In the genomic region with DNA sequence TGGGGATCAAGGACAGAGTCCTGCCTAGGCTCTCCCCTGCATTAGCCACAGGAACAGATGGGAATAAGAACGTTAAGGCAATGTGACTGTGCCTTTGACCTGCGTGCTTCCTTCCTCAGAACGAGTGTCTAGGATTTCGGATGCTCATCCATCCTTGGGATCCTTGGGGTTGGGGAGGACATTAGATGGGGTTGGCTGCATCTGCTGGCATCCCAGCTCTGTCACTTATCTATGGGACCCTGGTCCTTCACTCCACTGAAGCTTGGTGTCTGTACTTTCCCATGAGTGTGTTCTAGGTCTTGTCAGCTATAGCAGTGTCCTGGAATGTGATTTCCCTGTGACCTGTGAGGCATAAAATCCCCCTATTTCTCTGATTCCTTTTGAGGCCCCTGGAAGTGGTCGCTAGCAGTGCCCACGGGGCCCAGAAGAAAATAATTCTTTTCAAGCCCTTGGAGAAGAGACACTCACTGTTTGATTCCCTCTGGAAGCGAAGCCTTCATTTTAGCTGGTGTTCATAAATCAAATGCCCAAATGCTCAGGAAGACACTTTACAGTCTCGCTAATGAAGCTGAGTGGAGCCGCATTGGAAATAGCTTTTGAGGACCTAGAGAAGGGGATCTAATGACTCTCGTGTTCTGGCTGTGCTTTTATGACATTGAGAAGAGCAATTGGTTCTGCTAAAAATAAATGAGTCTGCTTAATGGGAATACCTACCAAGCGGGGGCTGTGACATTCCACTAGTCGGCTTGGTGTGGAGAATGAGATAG, we compare ENCODE assay signal across 15 mouse cellular contexts. TPM values are rescaled to one million over a fixed set of nuclear protein-coding genes. Genes with fewer than 3 reads are reported as not detected.
DNase-seq lines count a peak whose midpoint lies in the region; ATAC-seq lines count a peak whose summit lies in the region.
"Had no signal": no experiment of that assay in that cellular context is flagged by ENCODE, and none has a peak within 500 bp of the region (broad histone marks: within the 10 kb centered on the region; RNA-seq: fewer than 3 reads in every experiment).

No protein-coding gene starts in this region.

- 0 out of 2 replicates have a peak, but pooled peaks cover 2% of the 10 kb centered on the region for H3K27me3 ChIP-seq in heart, embryonic 12.5 days (replicated peaks)
- no peaks in the 10 kb centered on the region for H3K27me3 ChIP-seq in hindbrain, embryonic 14.5 days (ENCODE audit: control insufficient read depth, insufficient read depth, low read length)
- no peaks in the 10 kb centered on the region for H3K27me3 ChIP-seq in neural tube, embryonic 13.5 days
- H3K27me3 ChIP-seq in embryonic facial prominence, embryonic 10.5 days (replicated peaks; ENCODE audit: low read depth, poor library complexity, severe bottlenecking), result 0 out of 2 replicates have a peak, but pooled peaks cover 5% of the 10 kb centered on the region
- H3K27me3 ChIP-seq: embryonic facial prominence, embryonic 15.5 days; liver, embryonic 15.5 days had no signal

- intact Hi-C loops in heart, postnatal 36 days (cut with DNase I), result no loop called here

- H3K9me3 ChIP-seq in heart, embryonic 12.5 days (replicated peaks), result no peaks in the 10 kb centered on the region
- no peaks in the 10 kb centered on the region for H3K9me3 ChIP-seq in hindbrain, embryonic 14.5 days (ENCODE audit: control insufficient read depth, low read length)
- H3K9me3 ChIP-seq in neural tube, embryonic 13.5 days, result no peaks in the 10 kb centered on the region
- no peaks in the 10 kb centered on the region for H3K9me3 ChIP-seq in embryonic facial prominence, embryonic 10.5 days
- H3K9me3 ChIP-seq: embryonic facial prominence, embryonic 15.5 days; liver, embryonic 15.5 days had no signal

- ATAC-seq in heart, embryonic 12.5 days (ENCODE audit: insufficient number of reproducible peaks, low FRiP score), result no peak
- ATAC-seq in hindbrain, embryonic 14.5 days (ENCODE audit: low FRiP score), result no peak; the same call in 1 of the 2 replicates
- peak; percentile 48; the same call in 1 of the 2 replicates for ATAC-seq in neural tube, embryonic 13.5 days (ENCODE audit: low read depth)
- no peak for ATAC-seq in megakaryocyte, adult 5-6 weeks (ENCODE audit: poor library complexity, severe bottlenecking)

- H3K36me3 ChIP-seq in heart, embryonic 12.5 days, result no peaks in the 10 kb centered on the region
- no peaks in the 10 kb centered on the region for H3K36me3 ChIP-seq in hindbrain, embryonic 14.5 days (replicated peaks; ENCODE audit: control insufficient read depth, insufficient read depth)
- H3K36me3 ChIP-seq in neural tube, embryonic 13.5 days, result no peaks in the 10 kb centered on the region
- H3K36me3 ChIP-seq in embryonic facial prominence, embryonic 10.5 days (replicated peaks), result no peaks in the 10 kb centered on the region
- H3K36me3 ChIP-seq: embryonic facial prominence, embryonic 15.5 days; liver, embryonic 15.5 days had no signal

- DNase-seq in heart, postnatal 36 days, result no peak
- peak; percentile 6 for DNase-seq in kidney, postnatal 14 days
- no peak for DNase-seq in kidney, postnatal 10 days
- no peak for DNase-seq in hindbrain, embryonic 14.5 days (ENCODE audit: low spot score)
- no peak for DNase-seq in embryonic facial prominence, embryonic 10.5 days (ENCODE audit: low spot score)
- DNase-seq: heart, postnatal 4 days; right cerebral cortex, postnatal 25 days; thymus, postnatal 36 days had no signal

- WGBS in heart, embryonic 12.5 days, result 60% methylated on average over 12 of the region's 12 CpGs
- 52% methylated on average over 12 of the region's 12 CpGs for WGBS in hindbrain, embryonic 14.5 days
- WGBS in neural tube, embryonic 13.5 days, result 29% methylated on average over 12 of the region's 12 CpGs
- WGBS in embryonic facial prominence, embryonic 10.5 days, result 78% methylated on average over 12 of the region's 12 CpGs

- peak overlapping the region; percentile 64 for H3K27ac ChIP-seq in heart, embryonic 12.5 days (ENCODE audit: poor library complexity, severe bottlenecking)
- H3K27ac ChIP-seq in hindbrain, embryonic 14.5 days, result peak overlapping the region; percentile 60
- peak overlapping the region; percentile 83 for H3K27ac ChIP-seq in neural tube, embryonic 13.5 days (replicated peaks)
- no peak overlapping the region for H3K27ac ChIP-seq in embryonic facial prominence, embryonic 10.5 days (replicated peaks)
- H3K27ac ChIP-seq: embryonic facial prominence, embryonic 15.5 days; liver, embryonic 15.5 days had no signal

- no peak overlapping the region for H3K4me3 ChIP-seq in heart, embryonic 12.5 days
- no peak overlapping the region for H3K4me3 ChIP-seq in hindbrain, embryonic 14.5 days (replicated peaks; ENCODE audit: low read length)
- H3K4me3 ChIP-seq in neural tube, embryonic 13.5 days, result no peak overlapping the region
- H3K4me3 ChIP-seq in embryonic facial prominence, embryonic 10.5 days, result no peak overlapping the region
- H3K4me3 ChIP-seq: embryonic facial prominence, embryonic 15.5 days; liver, embryonic 15.5 days had no signal

- peaks cover 15% of the 10 kb centered on the region for H3K4me1 ChIP-seq in heart, embryonic 12.5 days (replicated peaks)
- peaks cover 15% of the 10 kb centered on the region for H3K4me1 ChIP-seq in hindbrain, embryonic 14.5 days (replicated peaks; ENCODE audit: control insufficient read depth, insufficient read depth, low read length)
- peaks cover 20% of the 10 kb centered on the region for H3K4me1 ChIP-seq in neural tube, embryonic 13.5 days (replicated peaks)
- H3K4me1 ChIP-seq in embryonic facial prominence, embryonic 10.5 days, result no peaks in the 10 kb centered on the region
- H3K4me1 ChIP-seq: liver, embryonic 15.5 days had no signal

- peak overlapping the region; percentile 6; the same call in 1 of the 2 replicates for H3K4me2 ChIP-seq in heart, embryonic 12.5 days
- H3K4me2 ChIP-seq in hindbrain, embryonic 14.5 days (replicated peaks), result no peak overlapping the region
- H3K4me2 ChIP-seq in neural tube, embryonic 13.5 days, result no peak overlapping the region
- H3K4me2 ChIP-seq: embryonic facial prominence, embryonic 15.5 days; liver, embryonic 15.5 days had no signal

- H3K9ac ChIP-seq in heart, embryonic 12.5 days, result no peak overlapping the region
- no peak overlapping the region for H3K9ac ChIP-seq in hindbrain, embryonic 14.5 days
- no peak overlapping the region for H3K9ac ChIP-seq in neural tube, embryonic 13.5 days
- H3K9ac ChIP-seq: embryonic facial prominence, embryonic 15.5 days; liver, embryonic 15.5 days had no signal

RNA-seq across cellular contexts. Expression of gene Cd5, which starts 30.8 kb away (rescaled TPM):
- polyA plus RNA-seq in heart, embryonic 12.5 days (2016; fragmentation: Nextera tagmentation; extraction: Ambion mirVana), result 0.19 and 0.55 TPM in 2 replicates
- under 1 TPM; 0.14 to 0.28 TPM for total RNA-seq in heart, postnatal 36 days (2021)
- polyA plus RNA-seq in hindbrain, embryonic 14.5 days (2014; fragmentation: Nextera tagmentation; extraction: Ambion mirVana), result 0.31 TPM in 2 replicates
- polyA plus RNA-seq in neural tube, embryonic 13.5 days (2015; fragmentation: Nextera tagmentation; extraction: Ambion mirVana), result 0.54 and 0.58 TPM in 2 replicates
- polyA plus RNA-seq in embryonic facial prominence, embryonic 10.5 days (2016; fragmentation: Nextera tagmentation; extraction: Ambion mirVana), result 0.15 and 0.19 TPM in 2 replicates
- total RNA-seq in megakaryocyte, adult 5-6 weeks (2015), result 0.78 and 1.5 TPM in 2 replicates
- 0.57 and 0.59 TPM in 2 replicates for total RNA-seq in megakaryocyte, adult 5-6 weeks (2017)
- total RNA-seq: layer of hippocampus, adult 18-20 months; left cerebral cortex, postnatal 36 days had no signal
- polyA plus RNA-seq: liver, embryonic 15.5 days had no signal
